Mouse (Mus musculus) embryonic facial prominence, embryonic 15.5 days (tissue): ENCODE measurements at regions not wholly inside any gene's neighbourhood (a gene's known extent, or its start where the extent isn't known, plus 50 kb on each side); places are given as distances from the start of the nearest gene placed in this dataset.

Experiments
- ATAC-seq: fragments of 200-750 bp; cut with Nextera tagmentation; 2 replicates; pipeline ENCODE4 v1.8.0; 2017; ENCODE audit warnings: low read depth, moderate TSS enrichment; ENCODE audit not compliant: insufficient number of reproducible peaks, low FRiP score, low TSS enrichment
- H3K27ac ChIP-seq: fragments of 300-500 bp; sonication (generic); replicated peaks from 2 replicates; pipeline ENCODE4 v1.5.1; 2015; ENCODE audit warnings: mild to moderate bottlenecking, inconsistent platforms
- H3K27me3 ChIP-seq: fragments of 300-500 bp; sonication (generic); 2 replicates; pipeline ENCODE4 v1.6.1; 2015; ENCODE audit warnings: inconsistent platforms
- H3K36me3 ChIP-seq: fragments of 300-500 bp; sonication (generic); 2 replicates; pipeline ENCODE4 v1.6.1; 2015; ENCODE audit warnings: mild to moderate bottlenecking, inconsistent platforms
- H3K4me1 ChIP-seq: fragments of 300-500 bp; sonication (generic); 2 replicates; pipeline ENCODE4 v1.6.1; 2015; ENCODE audit warnings: inconsistent platforms
- H3K4me2 ChIP-seq: fragments of 300-500 bp; sonication (generic); replicated peaks from 2 replicates; pipeline ENCODE4 v1.6.1; 2015; ENCODE audit warnings: mild to moderate bottlenecking, inconsistent platforms
- H3K4me3 ChIP-seq: fragments of 300-500 bp; sonication (generic); replicated peaks from 2 replicates; pipeline ENCODE4 v1.5.1; 2015; ENCODE audit warnings: mild to moderate bottlenecking, inconsistent platforms
- H3K9ac ChIP-seq: fragments of 300-500 bp; sonication (generic); 2 replicates; pipeline ENCODE4 v1.6.1; 2015; ENCODE audit warnings: inconsistent platforms
- H3K9me3 ChIP-seq: fragments of 300-500 bp; sonication (generic); replicated peaks from 2 replicates; pipeline ENCODE4 v1.6.1; 2016; ENCODE audit warnings: inconsistent platforms
- WGBS: fragments of 180-500 bp; shearing (Covaris S2); methylation state at CpG from one replicate; pipeline ENCODE4 v1.1.7; 2015; 5-methylcytosine and 5-hydroxymethylcytosine counted together

DNA sequence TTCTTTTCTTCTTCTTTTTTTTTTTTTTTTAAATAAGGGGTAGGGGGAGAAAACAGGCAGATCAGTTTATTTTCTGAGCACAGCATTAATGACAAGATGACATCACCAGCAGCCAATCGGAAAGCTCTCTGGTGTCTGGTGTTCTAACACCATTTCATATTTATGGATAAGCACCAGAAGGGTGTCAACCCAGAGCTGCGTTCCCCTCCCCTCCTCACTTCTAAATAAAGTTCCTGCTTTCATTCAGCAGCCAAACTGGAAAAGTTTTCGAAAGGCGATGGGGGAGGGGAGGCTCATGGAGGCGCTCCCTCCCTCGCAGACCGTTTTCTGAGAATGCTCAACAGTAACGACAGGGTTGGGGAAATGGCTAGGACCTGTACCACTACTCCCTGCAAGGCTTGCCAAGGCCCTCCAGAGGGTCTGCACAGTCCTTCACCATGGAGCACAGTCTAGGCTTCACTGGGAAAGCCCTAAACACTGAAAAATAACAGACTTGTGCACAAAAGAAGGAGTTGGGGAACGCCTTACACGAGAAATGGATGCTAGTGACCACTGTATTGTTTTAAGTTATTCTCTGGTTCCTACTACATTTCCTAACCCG, 232.8 kb downstream of the Sox4 start:
- Histone ChIP-seq H3K4me3 (no peak overlapping the region), H3K9me3 (no peaks in the 10 kb centered on the region), H3K4me1 (peaks cover 36% of the 10 kb centered on the region), H3K27me3 (no peaks in the 10 kb centered on the region), H3K4me2 (0 out of 2 replicates have a peak overlapping the region, but pooled peaks have one; percentile 6), H3K27ac (0 out of 2 replicates have a peak overlapping the region, but pooled peaks have one; percentile 2), H3K36me3 (no peaks in the 10 kb centered on the region), H3K9ac (no peak overlapping the region)
- no peak for ATAC-seq
- WGBS = 38% methylated on average over 11 of the region's 11 CpGs

GRCm38 (mm10) chr13:28720169-28720568, 233.3 kb downstream of the Sox4 start:
- Histone ChIP-seq H3K36me3 (no peaks in the 10 kb centered on the region), H3K4me1 (peaks cover 36% of the 10 kb centered on the region), H3K4me2 (no peak overlapping the region), H3K27me3 (no peaks in the 10 kb centered on the region), H3K9me3 (no peaks in the 10 kb centered on the region), H3K4me3 (no peak overlapping the region), H3K27ac (no peak overlapping the region), H3K9ac (no peak overlapping the region)
- 59% methylated on average over 11 of the region's 11 CpGs for WGBS
- no peak for ATAC-seq

- H3K27ac ChIP-seq = 0 out of 2 replicates have a peak overlapping the region, but pooled peaks have one; percentile 5
These were observed 234.6 kb downstream of the Sox4 start for GRCm38 (mm10) chr13:28718868-28719265.

DNA sequence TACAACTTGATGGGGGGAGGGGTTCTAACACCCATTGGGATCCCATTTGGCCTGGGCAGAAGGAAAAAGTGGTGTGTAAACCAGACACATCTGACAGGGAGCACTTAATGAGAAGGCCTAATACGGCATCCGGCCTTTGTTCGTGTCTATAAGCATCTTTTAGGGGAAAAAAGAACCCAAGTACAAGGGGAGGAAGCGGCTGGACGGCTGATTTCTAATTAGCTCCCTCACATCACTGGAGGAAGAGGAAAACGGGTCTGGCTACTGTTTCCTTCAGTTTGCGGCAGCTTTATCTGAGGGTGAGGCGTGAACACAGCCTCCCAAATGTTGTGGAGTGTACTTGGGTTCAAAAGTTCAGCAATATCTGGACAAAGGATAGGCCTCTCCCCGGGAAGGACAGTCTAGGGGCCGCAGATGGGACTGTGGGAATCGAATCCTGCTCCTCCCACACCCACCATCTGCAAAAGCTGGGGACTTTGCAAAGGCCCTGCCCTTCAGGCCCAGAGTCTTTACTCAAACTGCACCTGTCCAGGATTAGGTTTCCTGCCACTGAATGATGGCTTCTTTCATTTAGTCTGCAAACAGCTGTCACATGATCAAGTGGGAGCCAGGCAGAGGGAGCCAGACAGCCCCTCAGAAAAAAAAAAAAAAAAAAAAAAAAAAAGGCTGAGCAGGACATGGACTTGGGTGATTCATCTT, 235.2 kb downstream of the Sox4 start:
- H3K27ac ChIP-seq = peak overlapping the region; percentile 55
- H3K4me1 ChIP-seq = peaks cover 36% of the 10 kb centered on the region
- no peak overlapping the region for H3K9ac ChIP-seq
- peak; percentile 83 for ATAC-seq
- no peak overlapping the region for H3K4me3 ChIP-seq
- H3K9me3 ChIP-seq = no peaks in the 10 kb centered on the region
- no peaks in the 10 kb centered on the region for H3K36me3 ChIP-seq
- 40% methylated on average over 11 of the region's 11 CpGs for WGBS
- no peak overlapping the region for H3K4me2 ChIP-seq
- H3K27me3 ChIP-seq = no peaks in the 10 kb centered on the region

More at GRCm38 (mm10) chr13:28718868-28719265, 234.6 kb downstream of the Sox4 start:
- H3K9me3 ChIP-seq = no peaks in the 10 kb centered on the region
- no peaks in the 10 kb centered on the region for H3K36me3 ChIP-seq
- WGBS = 47% methylated on average over 5 of the region's 5 CpGs
- H3K9ac ChIP-seq = no peak overlapping the region
- H3K4me2 ChIP-seq = no peak overlapping the region
- H3K4me1 ChIP-seq = peaks cover 36% of the 10 kb centered on the region
- H3K27me3 ChIP-seq = no peaks in the 10 kb centered on the region
- ATAC-seq = no peak
- no peak overlapping the region for H3K4me3 ChIP-seq

DNA sequence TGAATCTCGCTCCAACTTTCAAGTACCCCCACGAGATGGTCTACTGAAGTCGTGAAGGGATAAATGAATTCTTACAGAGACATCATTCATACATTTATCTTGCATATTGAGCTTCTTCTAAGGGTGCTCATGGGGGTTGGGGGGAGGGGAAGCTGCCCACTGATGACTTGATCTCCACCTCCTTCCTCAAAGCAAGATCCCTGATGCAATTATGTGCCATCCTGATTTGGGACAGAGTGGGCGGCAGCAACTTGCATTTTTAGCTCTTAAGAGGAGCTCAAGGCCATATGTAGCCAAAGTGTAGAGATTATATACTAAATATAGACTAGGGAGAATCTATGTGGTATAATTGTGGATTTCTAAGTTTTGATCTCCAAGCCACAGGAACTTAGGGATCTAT, 236.1 kb downstream of the Sox4 start:
- Histone ChIP-seq H3K4me2 (no peak overlapping the region), H3K4me1 (peaks cover 36% of the 10 kb centered on the region), H3K4me3 (no peak overlapping the region), H3K36me3 (no peaks in the 10 kb centered on the region), H3K27ac (no peak overlapping the region), H3K9ac (no peak overlapping the region), H3K27me3 (no peaks in the 10 kb centered on the region), H3K9me3 (no peaks in the 10 kb centered on the region)
- 87% methylated on average over 4 of the region's 4 CpGs for WGBS
- no peak for ATAC-seq

DNA sequence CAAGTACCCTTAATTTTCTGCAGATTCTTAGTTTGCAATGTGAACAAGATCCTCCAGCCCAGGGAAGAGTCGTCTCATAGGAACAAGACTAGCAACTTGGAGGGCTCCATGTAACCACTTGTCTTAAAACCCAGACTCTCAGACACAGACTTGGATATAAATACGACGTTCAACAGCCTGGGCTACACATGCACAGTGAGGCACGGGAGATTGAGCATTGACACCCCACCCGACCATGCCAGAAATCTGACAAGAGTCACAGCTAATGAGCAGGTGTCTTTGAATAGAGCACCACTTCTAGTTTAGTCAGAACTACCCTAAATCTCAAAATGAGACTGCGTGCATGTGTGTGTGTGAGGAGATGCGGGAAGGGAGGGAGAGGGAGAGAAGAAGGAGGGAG, 243.5 kb downstream of the Sox4 start:
- Histone ChIP-seq H3K4me1 (no peaks in the 10 kb centered on the region), H3K9ac (no peak overlapping the region), H3K27ac (no peak overlapping the region), H3K27me3 (no peaks in the 10 kb centered on the region), H3K36me3 (no peaks in the 10 kb centered on the region), H3K4me3 (no peak overlapping the region), H3K4me2 (no peak overlapping the region), H3K9me3 (no peaks in the 10 kb centered on the region)
- ATAC-seq = no peak
- 59% methylated on average over 7 of the region's 7 CpGs for WGBS

GRCm38 (mm10) chr13:28701309-28701708, 252.2 kb downstream of the Sox4 start:
- H3K4me3 ChIP-seq = no peak overlapping the region

GRCm38 (mm10) chr13:28700081-28700480, 253.4 kb downstream of the Sox4 start:
- no peak overlapping the region for H3K4me2 ChIP-seq
- WGBS = 52% methylated on average over 3 of the region's 3 CpGs
- no peak overlapping the region; the same call in 1 of the 2 replicates for H3K27ac ChIP-seq
- H3K9me3 ChIP-seq = no peaks in the 10 kb centered on the region
- no peak for ATAC-seq
- H3K9ac ChIP-seq = no peak overlapping the region
- no peak overlapping the region for H3K4me3 ChIP-seq
- no peaks in the 10 kb centered on the region for H3K27me3 ChIP-seq
- peaks cover 25% of the 10 kb centered on the region for H3K4me1 ChIP-seq
- no peaks in the 10 kb centered on the region for H3K36me3 ChIP-seq

More at GRCm38 (mm10) chr13:28701309-28701708, 252.2 kb downstream of the Sox4 start:
- WGBS = 58% methylated on average over 1 of the region's 1 CpGs
- H3K27ac ChIP-seq = no peak overlapping the region
- H3K9me3 ChIP-seq = no peaks in the 10 kb centered on the region
- H3K36me3 ChIP-seq = no peaks in the 10 kb centered on the region
- no peak overlapping the region for H3K9ac ChIP-seq
- no peaks in the 10 kb centered on the region for H3K27me3 ChIP-seq
- H3K4me2 ChIP-seq = no peak overlapping the region
- H3K4me1 ChIP-seq = peaks cover 21% of the 10 kb centered on the region
- no peak for ATAC-seq

GRCm38 (mm10) chr13:28699490-28700032, 254.0 kb downstream of the Sox4 start:
- Histone ChIP-seq H3K36me3 (no peaks in the 10 kb centered on the region), H3K4me1 (peaks cover 25% of the 10 kb centered on the region), H3K9me3 (no peaks in the 10 kb centered on the region), H3K27ac (no peak overlapping the region), H3K9ac (no peak overlapping the region), H3K4me2 (no peak overlapping the region), H3K27me3 (no peaks in the 10 kb centered on the region), H3K4me3 (no peak overlapping the region)
- 0 out of 2 replicates have a peak, but pooled peaks have one; percentile 16 for ATAC-seq
- WGBS = 78% methylated on average over 4 of the region's 4 CpGs

- Histone ChIP-seq H3K27me3 (no peaks in the 10 kb centered on the region), H3K27ac (peak overlapping the region; percentile 77), H3K4me2 (peak overlapping the region; percentile 13; the same call in 1 of the 2 replicates), H3K36me3 (no peaks in the 10 kb centered on the region), H3K4me3 (no peak overlapping the region), H3K9ac (no peak overlapping the region), H3K4me1 (peaks cover 30% of the 10 kb centered on the region), H3K9me3 (no peaks in the 10 kb centered on the region)
- WGBS = 9% methylated on average over 12 of the region's 12 CpGs
- ATAC-seq = peak; percentile 71
These were observed 255.5 kb downstream of the Sox4 start for GRCm38 (mm10) chr13:28697796-28698678.

GRCm38 (mm10) chr13:28693078-28693477, 260.4 kb downstream of the Sox4 start:
- Histone ChIP-seq H3K9ac (no peak overlapping the region), H3K27ac (no peak overlapping the region), H3K36me3 (no peaks in the 10 kb centered on the region), H3K4me3 (no peak overlapping the region), H3K9me3 (no peaks in the 10 kb centered on the region), H3K27me3 (no peaks in the 10 kb centered on the region), H3K4me2 (no peak overlapping the region), H3K4me1 (peaks cover 40% of the 10 kb centered on the region)
- ATAC-seq = no peak
- WGBS = 67% methylated on average over 4 of the region's 4 CpGs
